Mouse (Mus musculus) right cerebral cortex, postnatal 10 days (tissue): Measurements from ENCODE around the gene Wdr91.

ENCODE experiments used
- DNase-seq, 2 experiments: peaks; one replicate each; pipeline ENCODE4 v3.0.0; 2021; ENCODE audit warnings: low spot score in 2 of 2

Wdr91 gene

GRCm38 (mm10) chr6:34879101-34879740 lies 31.5 kb downstream of the Wdr91 start:
- no peak for DNase-seq

DNA sequence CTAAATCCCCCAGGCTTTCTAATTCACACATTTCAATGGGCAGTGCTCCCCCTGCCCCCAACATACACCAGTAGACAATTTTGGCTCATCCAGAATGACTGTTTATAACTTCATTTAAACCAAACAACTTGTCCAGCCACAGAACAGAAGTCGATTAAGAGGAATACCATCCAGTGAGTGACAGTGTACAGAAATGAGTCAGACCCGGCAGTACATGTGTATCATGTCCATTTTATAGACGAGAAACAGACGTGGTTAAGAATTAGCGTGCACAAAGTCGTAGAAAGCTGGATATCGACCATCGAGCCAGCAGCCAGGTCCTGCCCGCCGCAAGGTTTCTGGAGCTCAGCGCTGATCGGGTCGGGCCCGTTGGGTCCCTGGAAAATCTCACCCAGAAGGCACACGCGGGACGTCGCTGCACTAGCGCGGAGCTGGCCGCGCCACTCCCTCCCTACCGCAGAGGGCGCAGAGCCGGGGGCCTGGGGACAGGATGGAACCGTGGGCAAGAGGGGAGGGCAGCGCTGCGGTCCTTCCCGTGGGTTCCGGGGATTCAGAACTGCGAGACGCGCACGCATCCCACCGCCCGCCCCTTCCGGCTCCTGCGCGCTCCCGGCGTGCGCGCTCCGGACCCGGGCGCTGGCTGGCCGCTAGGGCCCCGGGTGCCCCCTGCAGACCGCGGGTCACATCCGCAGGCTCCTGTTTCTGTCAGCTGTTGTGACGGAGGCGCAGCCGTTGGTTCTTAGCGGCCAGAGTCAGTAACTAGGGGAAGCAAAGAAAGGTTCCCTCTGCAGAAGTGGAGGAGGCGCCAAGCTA lies 33.0 kb downstream of the Wdr91 start, which contains the start of gene Cyren:
TSS of gene Cyren (minus strand) at position 552 of the 813 bp plus-strand sequence.
- DNase-seq: peak; percentile 93 to 94

- peak in 1 of 2 experiments; percentile 15 for DNase-seq
These were observed 33.9 kb downstream of the Wdr91 start for GRCm38 (mm10) chr6:34876835-34877156.

DNA sequence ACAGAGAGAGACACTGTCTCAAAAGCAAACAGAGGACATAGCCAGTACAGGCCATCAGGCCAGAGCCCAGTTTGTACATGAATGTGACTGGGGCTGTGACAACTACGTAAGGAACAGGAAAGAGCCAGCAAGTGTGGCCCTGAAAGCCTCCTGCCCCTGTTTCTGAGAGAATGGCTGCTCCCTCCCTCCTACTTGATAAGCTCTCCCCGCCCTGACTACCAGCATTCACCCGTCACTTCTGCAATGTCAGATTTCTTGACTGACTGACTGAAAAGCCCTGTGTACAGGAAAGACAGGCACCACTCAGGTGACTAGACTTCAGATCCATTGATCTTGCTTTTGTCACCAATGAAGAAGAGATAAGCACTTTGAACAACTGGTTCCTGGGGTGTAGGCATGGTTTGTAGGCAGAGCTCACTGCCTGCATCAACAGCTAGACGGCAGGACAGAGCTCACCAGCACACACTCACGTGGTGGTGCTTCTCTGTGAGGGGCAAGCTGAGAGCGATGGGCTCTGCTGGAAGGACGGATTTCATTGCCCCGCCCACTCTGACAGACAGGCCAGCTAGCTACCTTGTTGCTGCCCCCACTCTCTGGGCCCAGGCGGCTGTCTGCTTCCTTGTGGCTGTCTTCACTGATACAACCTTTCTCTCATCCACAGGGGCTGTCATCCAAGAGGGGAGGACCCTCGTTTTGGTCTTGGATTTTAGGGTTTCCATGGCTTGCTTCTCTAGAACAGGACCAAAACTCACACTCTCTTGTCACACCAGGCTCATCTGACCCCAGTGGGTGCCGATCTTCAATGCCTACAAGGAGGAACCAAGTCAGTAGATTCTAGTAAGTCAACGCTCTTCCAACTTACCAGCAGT lies 34.5 kb downstream of the Wdr91 start:
- DNase-seq: no peak

- peak in 1 of 2 experiments; percentile 50 for DNase-seq
These were observed 35.4 kb downstream of the Wdr91 start for GRCm38 (mm10) chr6:34875268-34875761.

- no peak for DNase-seq
These were observed 36.4 kb downstream of the Wdr91 start for GRCm38 (mm10) chr6:34874101-34874921.

DNA sequence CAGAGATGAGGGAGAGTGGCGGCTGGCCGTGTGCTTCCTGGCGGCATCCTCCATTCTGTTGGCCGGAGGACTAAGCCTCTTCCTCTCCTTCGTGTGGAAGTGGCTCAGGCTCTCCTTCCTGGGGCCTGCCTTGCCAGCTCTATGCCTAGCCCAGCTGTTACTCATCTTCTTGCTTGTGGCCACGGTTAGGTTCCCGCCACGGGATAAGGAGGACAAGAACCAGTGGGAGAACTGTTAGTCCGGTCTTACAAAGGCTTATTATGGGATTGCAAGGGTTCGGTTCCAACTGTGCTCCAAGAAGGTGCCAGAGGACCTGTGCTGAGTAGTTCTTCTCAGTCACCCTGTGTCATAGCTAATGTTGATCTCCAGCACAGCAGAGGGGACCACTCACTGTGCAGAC lies 37.8 kb downstream of the Wdr91 start:
- DNase-seq: peak in 1 of 2 experiments; percentile 19

GRCm38 (mm10) chr6:34871929-34872328 lies 38.7 kb downstream of the Wdr91 start:
- peak in 1 of 2 experiments; percentile 39 for DNase-seq

DNA sequence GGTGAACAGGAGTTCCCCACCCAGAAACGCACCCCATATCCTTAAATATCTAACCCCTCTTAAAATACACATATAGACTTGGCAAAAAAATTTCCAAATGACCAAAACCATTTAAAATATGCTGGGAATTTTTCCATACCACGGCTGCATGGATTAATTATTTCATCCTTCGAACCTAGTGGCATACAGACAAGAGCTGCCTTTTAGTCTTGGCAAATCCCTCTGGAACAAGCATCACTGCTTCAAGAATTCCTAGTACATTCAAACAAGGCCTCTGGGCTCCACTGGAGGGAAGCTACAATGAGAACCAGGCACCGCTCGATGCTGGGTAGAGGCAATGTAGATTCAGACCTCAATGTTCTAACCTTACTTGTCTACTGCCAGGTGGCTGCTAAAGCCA lies 40.0 kb downstream of the Wdr91 start:
- DNase-seq: no peak

GRCm38 (mm10) chr6:34870136-34870535 lies 40.5 kb downstream of the Wdr91 start:
- DNase-seq: no peak

GRCm38 (mm10) chr6:34869225-34869915 lies 41.3 kb downstream of the Wdr91 start:
- no peak for DNase-seq

DNA sequence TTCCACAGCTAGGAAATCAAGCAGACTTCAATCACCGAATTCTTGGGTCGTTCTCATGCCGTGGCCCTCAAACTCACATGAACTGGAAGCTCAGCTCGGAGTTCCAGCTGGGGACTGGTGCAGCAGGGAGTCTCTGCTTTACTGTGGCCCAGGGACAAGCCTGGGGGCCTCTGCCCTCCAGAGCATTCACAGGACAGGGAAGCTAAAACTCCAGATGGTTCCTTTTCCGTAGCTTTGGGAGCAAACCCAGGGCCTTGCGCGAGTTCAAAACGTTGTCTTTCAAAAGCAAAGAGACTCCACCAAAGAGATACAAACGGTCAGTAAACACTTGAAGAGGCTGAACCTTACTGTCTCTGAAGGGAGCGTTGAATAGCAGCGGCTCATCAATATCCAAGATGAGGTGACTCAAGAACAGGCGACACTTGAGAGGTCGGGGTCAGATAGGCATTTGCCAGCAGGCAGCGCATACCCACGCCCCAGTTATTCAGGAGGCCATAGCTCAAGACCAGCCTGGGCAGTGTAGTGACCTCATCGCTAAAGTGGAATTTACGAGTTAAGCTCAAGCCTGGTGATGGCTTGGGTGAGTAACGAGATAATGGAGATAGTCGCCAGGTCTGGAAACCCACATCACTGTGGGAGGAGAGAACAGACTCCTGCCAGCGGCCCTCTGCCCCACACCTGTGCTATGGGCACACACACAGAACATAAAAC lies 42.0 kb downstream of the Wdr91 start:
- DNase-seq: no peak

- no peak for DNase-seq
These were observed 42.7 kb downstream of the Wdr91 start for GRCm38 (mm10) chr6:34867995-34868350.

GRCm38 (mm10) chr6:34867301-34867994 lies 43.2 kb downstream of the Wdr91 start:
- DNase-seq: no peak

GRCm38 (mm10) chr6:34866786-34867185 lies 43.9 kb downstream of the Wdr91 start:
- no peak for DNase-seq

DNA sequence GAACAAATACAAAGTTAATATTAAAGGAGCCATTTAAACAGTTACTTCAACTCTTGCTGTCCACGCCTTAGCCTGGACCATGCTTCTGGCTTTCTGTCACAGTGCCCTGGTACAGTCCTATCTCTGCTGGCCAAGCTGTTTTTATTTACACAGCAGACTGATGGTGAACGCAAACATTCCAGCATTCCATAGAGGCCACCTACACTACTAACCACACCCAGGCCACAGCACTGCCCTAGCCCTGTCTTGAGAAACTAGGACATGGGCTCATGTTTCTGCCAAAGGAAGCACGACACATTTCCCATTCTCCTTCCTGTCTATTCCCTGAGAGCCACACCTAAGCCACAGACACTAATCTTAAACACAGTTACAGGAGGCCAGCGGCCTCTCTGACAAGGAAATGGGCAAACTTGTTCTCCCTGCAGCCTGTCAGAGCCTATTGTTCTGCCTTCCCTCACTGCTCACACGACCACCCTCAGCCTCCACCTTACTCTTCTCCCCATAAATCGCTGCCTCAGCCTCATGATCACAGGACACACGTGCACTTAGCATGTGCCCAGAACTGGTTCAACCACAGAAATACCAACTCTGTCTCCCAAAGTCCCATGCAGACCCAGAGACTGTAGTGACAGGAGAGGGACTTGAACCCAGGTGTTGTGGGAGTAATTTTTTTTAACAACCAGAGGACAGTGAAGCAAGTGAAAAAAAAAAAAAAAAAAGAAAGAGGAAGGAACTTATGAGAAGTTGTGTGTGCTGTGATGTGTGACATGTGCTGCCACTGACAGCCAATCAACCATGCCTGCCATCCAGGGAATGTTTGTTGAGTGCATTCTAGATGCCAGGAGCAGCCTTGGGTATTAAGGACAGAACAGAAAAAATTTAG lies 44.7 kb downstream of the Wdr91 start:
- no peak for DNase-seq

- no peak for DNase-seq
These were observed 45.5 kb downstream of the Wdr91 start for GRCm38 (mm10) chr6:34865213-34865612.

GRCm38 (mm10) chr6:34863786-34864514 lies 46.7 kb downstream of the Wdr91 start:
- no peak for DNase-seq
